ENCODE assay signal across 21 mouse cellular contexts in the genomic region with DNA sequence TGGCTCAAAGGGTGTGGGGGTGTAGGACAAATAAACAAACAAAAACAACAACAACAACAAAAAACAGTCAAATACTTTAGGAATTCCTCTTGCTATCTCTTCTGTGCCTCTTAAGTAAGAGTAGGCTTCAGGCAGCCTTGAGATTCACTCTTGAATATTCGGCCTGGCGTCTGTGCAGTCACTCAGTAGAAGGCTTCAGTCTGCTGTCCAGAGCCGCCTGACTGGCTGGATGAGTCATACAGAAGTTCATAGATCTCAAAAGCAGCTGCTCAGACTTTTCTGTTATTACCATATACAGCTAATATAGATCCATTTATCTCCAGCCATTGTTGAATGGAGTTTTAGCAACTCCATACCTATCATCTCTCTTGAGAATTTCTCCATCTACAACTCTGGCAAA.
DNase-seq lines count a peak whose midpoint lies in the region; ATAC-seq and TF ChIP-seq lines count a peak whose summit lies in the region.
"Had no signal": no experiment of that assay in that cellular context is flagged by ENCODE, and none has a peak within 500 bp of the region (broad histone marks: within the 10 kb centered on the region; RNA-seq: fewer than 3 reads in every experiment).

No protein-coding gene starts in this region.

- WGBS in macrophage (ENCODE audit: missing documents) = 60% methylated on average over 3 of the region's 3 CpGs
- 93% methylated on average over 3 of the region's 3 CpGs for WGBS in hindbrain, embryonic 14.5 days

- H3K4me1 ChIP-seq in hindbrain, embryonic 14.5 days (replicated peaks; ENCODE audit: control insufficient read depth, insufficient read depth, low read length) = no peaks in the 10 kb centered on the region
- H3K4me1 ChIP-seq: midbrain, embryonic 12.5 days had no signal

- no peak for TF ChIP-seq CTCF in gastrocnemius, adult 2 months (IDR thresholded peaks at IDR 0.05)
- no peak for TF ChIP-seq CTCF in C2C12 (IDR thresholded peaks at IDR 0.05; ENCODE audit: control insufficient read depth, insufficient read depth, insufficient read length)

- H3K4me3 ChIP-seq in gastrocnemius, adult 2 months = no peak overlapping the region
- no peak overlapping the region for H3K4me3 ChIP-seq in C2C12 (ENCODE audit: insufficient read depth, poor library complexity, severe bottlenecking)
- no peak overlapping the region for H3K4me3 ChIP-seq in macrophage (ENCODE audit: inconsistent target)
- no peak overlapping the region for H3K4me3 ChIP-seq in hindbrain, embryonic 14.5 days (replicated peaks; ENCODE audit: low read length)
- H3K4me3 ChIP-seq: hindbrain, embryonic 15.5 days; limb, embryonic 12.5 days; midbrain, embryonic 12.5 days had no signal

- H3K36me3 ChIP-seq in C2C12 (ENCODE audit: control insufficient read depth, insufficient read depth) (no peaks in the 10 kb centered on the region), macrophage (ENCODE audit: inconsistent target) (no peaks in the 10 kb centered on the region)
- H3K36me3 ChIP-seq in hindbrain, embryonic 14.5 days (replicated peaks; ENCODE audit: control insufficient read depth, insufficient read depth) = no peaks in the 10 kb centered on the region
- H3K36me3 ChIP-seq: hindbrain, embryonic 15.5 days; limb, embryonic 12.5 days; midbrain, embryonic 12.5 days had no signal

- no peaks in the 10 kb centered on the region for H3K9me3 ChIP-seq in hindbrain, embryonic 14.5 days (ENCODE audit: control insufficient read depth, low read length)
- H3K9me3 ChIP-seq: hindbrain, embryonic 15.5 days; limb, embryonic 12.5 days; midbrain, embryonic 12.5 days had no signal

- H3ac ChIP-seq in C2C12 (ENCODE audit: control insufficient read depth, insufficient read length, low read depth) = no peak overlapping the region

- H3K9ac ChIP-seq in hindbrain, embryonic 14.5 days = no peak overlapping the region
- H3K9ac ChIP-seq: hindbrain, embryonic 15.5 days; limb, embryonic 12.5 days; liver, postnatal 0 days; midbrain, embryonic 12.5 days had no signal

- H3K79me2 ChIP-seq in C2C12 (ENCODE audit: control insufficient read depth, insufficient read depth) (peaks cover 86% of the 10 kb centered on the region), macrophage (ENCODE audit: inconsistent target) (peaks cover 98% of the 10 kb centered on the region)

- no peaks in the 10 kb centered on the region for H3K27me3 ChIP-seq in C2C12 (ENCODE audit: control insufficient read depth, insufficient read depth, insufficient read length)
- no peaks in the 10 kb centered on the region for H3K27me3 ChIP-seq in hindbrain, embryonic 14.5 days (ENCODE audit: control insufficient read depth, insufficient read depth, low read length)
- H3K27me3 ChIP-seq: hindbrain, embryonic 15.5 days; midbrain, embryonic 12.5 days had no signal

- intact Hi-C loops in gastrocnemius, adult 2 months (cut with DNase I) = loop anchor here (5.0 kb wide), 1 partner anchor 45 kb away; no protein-coding TSS in a partner anchor

- H3K79me3 ChIP-seq in C2C12 (ENCODE audit: low read depth) = peaks cover 8% of the 10 kb centered on the region

- DNase-seq in gastrocnemius, adult 2 months = peak; percentile 27
- DNase-seq in gastrocnemius, adult 8-10 months (ENCODE audit: low spot score in 2 of 2) = no peak
- DNase-seq in adrenal gland, postnatal 14 days = peak; percentile 50
- no peak for DNase-seq in hindbrain, embryonic 14.5 days (ENCODE audit: low spot score)
- DNase-seq: B cell, adult 2 months; cerebellum, adult 9-11 months; heart, postnatal 4 days; kidney, postnatal 36 days; layer of hippocampus, postnatal 36 days; liver, postnatal 0 days; lung, postnatal 10 days; thymus, postnatal 14 days had no signal

- ATAC-seq in cerebellum, adult (ENCODE audit: insufficient number of reproducible peaks, low FRiP score, low TSS enrichment) = no peak
- ATAC-seq in frontal cortex, adult (ENCODE audit: low TSS enrichment) = no peak
- ATAC-seq in hindbrain, embryonic 14.5 days (ENCODE audit: low FRiP score) = no peak
- ATAC-seq: forebrain, embryonic 16.5 days; liver, postnatal 0 days had no signal

- H3K27ac ChIP-seq in gastrocnemius, adult 2 months = peak overlapping the region; percentile 62
- peak overlapping the region; percentile 47 for H3K27ac ChIP-seq in macrophage
- H3K27ac ChIP-seq in hindbrain, embryonic 14.5 days = no peak overlapping the region
- H3K27ac ChIP-seq: hindbrain, embryonic 15.5 days; limb, embryonic 12.5 days; midbrain, embryonic 12.5 days had no signal

- no peak overlapping the region for H3K4me2 ChIP-seq in hindbrain, embryonic 14.5 days (replicated peaks)
- H3K4me2 ChIP-seq: hindbrain, embryonic 15.5 days; limb, embryonic 12.5 days; liver, embryonic 11.5 days; midbrain, embryonic 12.5 days had no signal

TF ChIP-seq in C2C12, 6 proteins besides CTCF, POLR2A, EP300 and RAD21:
- TF ChIP-seq CEBPB (IDR thresholded peaks at IDR 0.05; ENCODE audit: low read depth) (no peak), MYOD1 (IDR thresholded peaks at IDR 0.05; ENCODE audit: control insufficient read depth, insufficient read length, low read depth) (peak; percentile 13), USF1 (IDR thresholded peaks at IDR 0.05; ENCODE audit: low read depth) (no peak)
TF ChIP-seq in C2C12: peak in this region for 1.

Comparison
In these comparisons a context has a peak if more than half of its experiments do, and no peak if none do; other contexts are left out.
1. DNase-seq: peak in gastrocnemius, adult 2 months (single experiment) and adrenal gland, postnatal 14 days (single experiment); none in gastrocnemius, adult 8-10 months (0 of 2) and hindbrain, embryonic 14.5 days (single experiment).